Mouse (Mus musculus) embryonic fibroblast, embryonic 13.5 days (primary cell): ENCODE data around the gene Rcor1.

Experiments
- CTCF ChIP-seq: IDR thresholded peaks from 2 replicates; pipeline ENCODE4 v1.5.1; 2011; ENCODE audit warnings: mild to moderate bottlenecking, control low read depth, low read length, moderate library complexity, borderline replicate concordance; ENCODE audit not compliant: insufficient read depth
- POLR2A ChIP-seq: IDR thresholded peaks from 2 replicates; pipeline ENCODE4 v1.6.1; 2011; ENCODE audit warnings: low read depth, mild to moderate bottlenecking, control low read depth, low read length, moderate library complexity

DNA sequence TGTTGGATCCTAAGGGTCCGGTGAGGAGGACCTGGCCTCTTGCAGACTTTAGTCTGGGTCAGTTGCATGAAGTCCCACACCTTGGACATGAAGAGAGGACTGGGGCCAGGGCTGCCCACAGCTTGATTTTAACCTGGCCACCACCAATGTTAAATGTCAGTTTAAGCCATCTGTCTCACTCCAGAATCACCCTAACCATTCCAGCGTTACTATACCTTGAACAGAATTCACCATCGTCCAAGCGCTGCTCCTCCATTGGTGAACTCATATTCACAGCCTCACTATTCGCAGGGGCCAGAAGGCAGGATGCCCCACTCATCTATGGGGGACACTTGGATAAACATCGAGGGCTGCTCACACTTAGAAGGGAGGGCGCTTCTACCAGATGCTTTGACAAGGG lies 38.2 kb upstream of the Rcor1 start:
- TF ChIP-seq POLR2A, result no peak
- TF ChIP-seq CTCF, result no peak
